8 mouse cellular contexts compared by ENCODE assay signal in genomic region chr11:59471413-59472325, GRCm38 (mm10). TPM values are rescaled to one million over a fixed set of nuclear protein-coding genes. Genes with fewer than 3 reads are reported as not detected.
DNase-seq lines count a peak whose midpoint lies in the region; ATAC-seq and TF ChIP-seq lines count a peak whose summit lies in the region.

No protein-coding gene starts in this region.

- no peak for TF ChIP-seq CTCF in kidney, adult 2 months (conservative IDR thresholded peaks at IDR 0.05; ENCODE audit: insufficient read depth, insufficient read length, low read depth, low read length)
- no peak for TF ChIP-seq CTCF in G1E (IDR thresholded peaks at IDR 0.05; ENCODE audit: low read depth, low read length)

- TF ChIP-seq POLR2A in kidney, adult 2 months (IDR thresholded peaks at IDR 0.05; ENCODE audit: low read depth, low read length): no peak

- H3K27me3 ChIP-seq in kidney, adult 2 months (replicated peaks; ENCODE audit: control insufficient read depth, insufficient read depth, low read length): no peaks in the 10 kb centered on the region
- H3K27me3 ChIP-seq in G1E (ENCODE audit: insufficient read depth, low read length): peaks cover 21% of the 10 kb centered on the region
- H3K27me3 ChIP-seq in forebrain, embryonic 14.5 days (replicated peaks; ENCODE audit: control insufficient read depth, insufficient read depth, low read length): no peaks in the 10 kb centered on the region
- H3K27me3 ChIP-seq in liver, embryonic 12.5 days (replicated peaks): peaks cover 37% of the 10 kb centered on the region; the same call in 1 of the 2 replicates
- no peaks in the 10 kb centered on the region for H3K27me3 ChIP-seq in splenic B cell, adult 2 months (ENCODE audit: control insufficient read depth, insufficient read depth, low read length, poor library complexity, severe bottlenecking)

- peak overlapping the region; percentile 93 for H3K4me3 ChIP-seq in kidney, adult 2 months (ENCODE audit: insufficient read depth, low read depth, low read length)
- peak overlapping the region; percentile 99 for H3K4me3 ChIP-seq in G1E (ENCODE audit: low read depth, low read length)
- peak overlapping the region; percentile 59 for H3K4me3 ChIP-seq in forebrain, embryonic 14.5 days (ENCODE audit: low read depth, low read length)
- peak overlapping the region; percentile 68 for H3K4me3 ChIP-seq in liver, embryonic 12.5 days

- peak overlapping the region; percentile 85 for H3K9ac ChIP-seq in forebrain, embryonic 14.5 days (ENCODE audit: low read length)
- peak overlapping the region; percentile 74 for H3K9ac ChIP-seq in liver, embryonic 12.5 days

- no peaks in the 10 kb centered on the region for H3K36me3 ChIP-seq in kidney, adult 2 months (ENCODE audit: control insufficient read depth, insufficient read depth, low read length)
- H3K36me3 ChIP-seq in G1E (replicated peaks): peaks cover 5% of the 10 kb centered on the region
- H3K36me3 ChIP-seq in forebrain, embryonic 14.5 days (ENCODE audit: control insufficient read depth, insufficient read depth, low read length): no peaks in the 10 kb centered on the region
- H3K36me3 ChIP-seq in liver, embryonic 12.5 days: 0 out of 2 replicates have a peak, but pooled peaks cover 4% of the 10 kb centered on the region
- 0 out of 2 replicates have a peak, but pooled peaks cover 2% of the 10 kb centered on the region for H3K36me3 ChIP-seq in splenic B cell, adult 2 months (ENCODE audit: control insufficient read depth, insufficient read depth, low read length, poor library complexity, severe bottlenecking)

- no peak for DNase-seq in kidney, adult 2 months
- DNase-seq in kidney, postnatal 10 days: no peak
- DNase-seq in G1E (ENCODE audit: low spot score): peak; percentile 26
- peak; percentile 12 for DNase-seq in forebrain, embryonic 14.5 days (ENCODE audit: low spot score)
- peak; percentile 24 for DNase-seq in splenic B cell, adult 2 months (ENCODE audit: low read depth, low spot score)
- no peak for DNase-seq in ovary, postnatal 36 days (ENCODE audit: low spot score)
- no peak for DNase-seq in spleen, adult 12 weeks (ENCODE audit: low spot score)

- H3K27ac ChIP-seq in kidney, adult 2 months (ENCODE audit: insufficient read depth, low read depth, low read length): peak overlapping the region; percentile 54
- H3K27ac ChIP-seq in forebrain, embryonic 14.5 days (ENCODE audit: low read depth, low read length): peak overlapping the region; percentile 62; the same call in 1 of the 2 replicates
- H3K27ac ChIP-seq in liver, embryonic 12.5 days: peak overlapping the region; percentile 17; the same call in 1 of the 2 replicates

- no peak for ATAC-seq in G1E (ENCODE audit: extremely low read depth, insufficient number of reproducible peaks, low FRiP score, poor library complexity, severe bottlenecking)
- ATAC-seq in forebrain, embryonic 14.5 days: peak; percentile 67
- peak; percentile 68 for ATAC-seq in liver, embryonic 12.5 days

- H3K4me1 ChIP-seq in kidney, adult 2 months (ENCODE audit: control insufficient read depth, insufficient read depth, low read length): peaks cover 8% of the 10 kb centered on the region; the same call in 1 of the 2 replicates
- H3K4me1 ChIP-seq in G1E (ENCODE audit: insufficient read depth, low read depth, low read length): peaks cover 15% of the 10 kb centered on the region
- H3K4me1 ChIP-seq in forebrain, embryonic 14.5 days (ENCODE audit: control insufficient read depth, insufficient read depth, low read length): peaks cover 5% of the 10 kb centered on the region; the same call in 1 of the 2 replicates
- H3K4me1 ChIP-seq in liver, embryonic 12.5 days: peaks cover 14% of the 10 kb centered on the region; the same call in 1 of the 2 replicates

- no peaks in the 10 kb centered on the region for H3K9me3 ChIP-seq in G1E (replicated peaks)
- no peaks in the 10 kb centered on the region for H3K9me3 ChIP-seq in forebrain, embryonic 14.5 days (replicated peaks; ENCODE audit: control insufficient read depth, low read length)
- no peaks in the 10 kb centered on the region for H3K9me3 ChIP-seq in liver, embryonic 12.5 days (replicated peaks)

- WGBS in kidney, adult 2 months: 2% methylated on average over 37 of the region's 37 CpGs
- 8% methylated on average over 37 of the region's 37 CpGs for WGBS in forebrain, embryonic 14.5 days
- WGBS in liver, embryonic 12.5 days (ENCODE audit: insufficient replicate concordance): 9% methylated on average over 37 of the region's 37 CpGs

- H3K4me2 ChIP-seq in forebrain, embryonic 14.5 days (ENCODE audit: low read length): peak overlapping the region; percentile 80
- H3K4me2 ChIP-seq in liver, embryonic 12.5 days: peak overlapping the region; percentile 92

RNA-seq across cellular contexts. Expression of gene Zfp867, which starts 0.6 kb away (rescaled TPM):
- polyA plus RNA-seq in kidney, adult 2 months (2012; rRNA removed): 0.50 and 0.61 TPM in 2 replicates
- 4.5 and 4.7 TPM in 2 replicates for total RNA-seq in G1E (2014; fragmentation: Nextera tagmentation)
- 3.0 and 4.2 TPM in 2 replicates for total RNA-seq in G1E (2017)
- polyA plus RNA-seq in G1E (2012): 0.03 and 0.07 TPM in 2 replicates
- 17.5 and 19.8 TPM in 2 replicates for polyA plus RNA-seq in forebrain, embryonic 14.5 days (2014; fragmentation: Nextera tagmentation; extraction: Ambion mirVana)
- polyA plus RNA-seq in liver, embryonic 12.5 days (2016; fragmentation: Nextera tagmentation; extraction: Ambion mirVana): 1.3 and 1.7 TPM in 2 replicates

RNA-seq across cellular contexts. Expression of gene Snap47, which starts 20.7 kb away (rescaled TPM):
- 91.7 and 104 TPM in 2 replicates for polyA plus RNA-seq in kidney, adult 2 months (2012; rRNA removed)
- total RNA-seq in G1E (2014; fragmentation: Nextera tagmentation): 27.9 and 29.4 TPM in 2 replicates
- total RNA-seq in G1E (2017): 34.9 and 35.7 TPM in 2 replicates
- 10.2 and 13.3 TPM in 2 replicates for polyA plus RNA-seq in G1E (2012)
- 428 and 481 TPM in 2 replicates for polyA plus RNA-seq in forebrain, embryonic 14.5 days (2014; fragmentation: Nextera tagmentation; extraction: Ambion mirVana)
- polyA plus RNA-seq in liver, embryonic 12.5 days (2016; fragmentation: Nextera tagmentation; extraction: Ambion mirVana): 34.4 and 35.8 TPM in 2 replicates

RNA-seq across cellular contexts. Expression of gene Jmjd4, which starts 21.8 kb away (rescaled TPM):
- 6.2 and 7.2 TPM in 2 replicates for polyA plus RNA-seq in kidney, adult 2 months (2012; rRNA removed)
- total RNA-seq in G1E (2014; fragmentation: Nextera tagmentation) (11.7 and 14.8 TPM in 2 replicates), G1E (2017) (10.7 and 12.9 TPM in 2 replicates)
- 7.4 and 8.4 TPM in 2 replicates for polyA plus RNA-seq in G1E (2012)
- polyA plus RNA-seq in forebrain, embryonic 14.5 days (2014; fragmentation: Nextera tagmentation; extraction: Ambion mirVana): 12.0 and 12.4 TPM in 2 replicates
- polyA plus RNA-seq in liver, embryonic 12.5 days (2016; fragmentation: Nextera tagmentation; extraction: Ambion mirVana): 7.5 and 7.7 TPM in 2 replicates

RNA-seq across cellular contexts. Expression of gene Zkscan17, which starts 54.9 kb away (rescaled TPM):
- 11.0 and 12.7 TPM in 2 replicates for polyA plus RNA-seq in kidney, adult 2 months (2012; rRNA removed)
- total RNA-seq in G1E (2014; fragmentation: Nextera tagmentation) (48.6 and 48.9 TPM in 2 replicates), G1E (2017) (14.1 and 15.3 TPM in 2 replicates)
- polyA plus RNA-seq in G1E (2012): 87.9 and 89.8 TPM in 2 replicates
- 11.4 and 13.1 TPM in 2 replicates for polyA plus RNA-seq in forebrain, embryonic 14.5 days (2014; fragmentation: Nextera tagmentation; extraction: Ambion mirVana)
- 8.6 and 9.1 TPM in 2 replicates for polyA plus RNA-seq in liver, embryonic 12.5 days (2016; fragmentation: Nextera tagmentation; extraction: Ambion mirVana)

Comparison
In these comparisons a context has a peak if more than half of its experiments do, and no peak if none do; other contexts are left out.
1. DNase-seq: peak in G1E (single experiment), forebrain, embryonic 14.5 days (single experiment) and splenic B cell, adult 2 months (single experiment); none in kidney, adult 2 months (single experiment), kidney, postnatal 10 days (single experiment), ovary, postnatal 36 days (single experiment) and spleen, adult 12 weeks (single experiment).
2. Peak in every context shown above with its lines, with median percentiles within 50 percentile points of each other: H3K27ac ChIP-seq and H3K4me3 ChIP-seq.